Mouse (Mus musculus) heart, postnatal 10 days (tissue): Measurements from ENCODE around the gene Myh11. TPM values are rescaled to one million over a fixed set of nuclear protein-coding genes. Genes with fewer than 3 reads are reported as not detected.
A peak's percentile ranks its signal among the peaks of the same experiment; 100 is the strongest.
"Not testable (repeated sequence)": the region's sequence is repeated elsewhere in the genome, so short reads cannot be mapped to it uniquely, and the experiment has no call there.

Experiments
- DNase-seq, 2 experiments: peaks; one replicate each; pipeline ENCODE4 v3.0.0; 2021
- intact Hi-C: fragments of 180-260 bp; cut with DNase I; formaldehyde crosslinking; loops from one replicate; pipeline ENCODE4 v1.15.1; 2025
- microRNA-seq, 2 experiments: library from miRNA; unstranded; fragments of <30 nt; microRNA quantifications; one replicate each; pipeline ENCODE4 v1.2.0; 2022
- total RNA-seq, 2 experiments: library from RNA; stranded (reverse); gene quantifications; 2 replicates each; pipeline ENCODE4 v1.2.3; 2021

Myh11 gene
- total RNA-seq, 2 experiments from 2014 or later: 23.3 to 27.3 TPM

GRCm38 (mm10) chr16:14180163-14180733 lies 110.9 kb downstream of the Myh11 start:
- intact Hi-C loops: no loop called here
- no peak for DNase-seq

DNA sequence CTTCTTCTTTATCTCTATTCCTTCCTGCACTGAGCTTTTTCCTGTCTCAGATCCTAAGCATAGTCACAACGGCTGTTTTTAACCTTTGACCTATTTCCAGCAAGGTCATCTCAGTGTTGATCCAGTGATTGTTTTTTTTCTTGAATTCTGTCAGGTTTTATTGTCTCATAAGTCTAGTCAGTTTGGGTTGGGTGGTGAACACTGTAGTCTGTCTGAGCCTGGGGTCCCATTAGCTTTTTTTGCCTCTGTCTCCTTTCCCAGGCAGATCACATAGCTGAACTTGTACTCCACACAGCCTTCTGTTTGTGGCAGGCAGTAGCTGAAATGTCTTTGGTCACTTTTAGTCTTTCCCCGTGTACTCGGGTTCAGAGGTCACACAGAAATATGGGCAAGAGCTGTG lies 113.1 kb downstream of the Myh11 start:
- peak in 1 of 2 experiments; percentile 12 for DNase-seq
- intact Hi-C loops: no loop called here

DNA sequence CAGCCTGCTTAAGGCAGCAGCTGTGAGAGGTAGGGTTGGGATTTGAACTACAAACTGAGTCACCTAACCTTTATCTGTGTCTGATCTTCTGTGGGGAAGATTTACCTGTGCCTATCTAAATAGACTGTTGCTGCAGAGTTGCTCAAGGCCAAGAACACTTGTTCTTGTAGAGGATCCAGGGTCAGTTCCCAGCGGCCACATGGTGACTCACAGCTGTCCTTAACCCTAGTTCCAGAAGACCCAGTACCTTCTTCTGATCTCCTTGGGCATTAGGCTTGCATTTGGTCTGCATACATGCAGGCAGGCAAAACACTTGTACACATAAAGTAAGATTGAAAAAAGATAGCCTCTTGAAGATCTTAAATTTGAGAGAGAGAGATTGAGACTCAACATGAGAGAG lies 121.5 kb downstream of the Myh11 start:
- DNase-seq: no peak
- intact Hi-C loops: no loop called here

DNA sequence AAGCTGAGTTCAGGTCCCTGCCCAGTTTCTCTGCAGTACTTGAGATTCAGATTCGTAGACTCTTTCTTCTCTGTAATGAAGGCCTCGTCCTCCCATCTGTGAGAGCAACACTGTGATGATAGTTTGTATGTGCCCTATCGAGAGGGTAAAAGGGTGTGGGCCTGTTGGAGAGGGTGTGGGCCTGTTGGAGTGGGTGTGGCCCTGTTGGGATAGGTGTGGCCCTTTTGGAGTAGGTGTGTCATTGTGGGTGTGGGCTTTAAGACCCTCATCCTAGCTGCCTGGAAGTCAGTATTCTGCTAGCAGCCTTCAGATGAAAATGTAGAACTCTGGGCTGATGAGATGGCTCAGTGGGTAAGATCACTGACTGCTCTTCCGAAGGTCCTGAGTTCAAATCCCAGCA lies 124.7 kb downstream of the Myh11 start:
- intact Hi-C loops: no loop called here
- no peak for DNase-seq

GRCm38 (mm10) chr16:14163731-14164130 lies 127.4 kb downstream of the Myh11 start:
- intact Hi-C loops: loop anchor here (5.0 kb wide), 2 partner anchors 154 to 341 kb away; partner anchors contain the start of gene Fopnl

DNA sequence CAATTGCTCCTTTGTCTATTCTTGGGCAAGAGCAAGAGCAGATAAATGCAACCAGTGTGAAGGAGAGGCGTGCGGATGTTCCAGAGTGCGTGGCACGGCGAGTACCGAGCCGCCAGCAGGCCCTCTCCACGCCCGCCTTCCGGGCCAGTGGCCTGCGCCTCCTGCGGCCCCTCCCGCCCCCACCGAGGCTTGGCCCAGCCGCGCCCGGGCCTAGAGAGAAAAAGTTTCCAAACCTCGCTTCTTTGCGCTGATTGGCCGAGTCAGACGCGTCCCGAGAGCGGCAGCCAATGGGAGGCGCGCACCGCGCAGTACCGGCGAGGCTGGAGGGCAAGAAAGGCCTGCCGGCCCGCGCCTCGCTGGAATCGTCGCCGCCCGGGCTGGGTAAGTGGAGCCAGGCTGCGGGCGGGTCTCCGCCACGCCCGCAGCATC lies 128.2 kb downstream of the Myh11 start, which contains the start of the genes Nde1 and Marf1:
TSS of gene Nde1 (plus strand) at position 288 of the 429 bp plus-strand sequence.
TSS of gene Marf1 (minus strand) at position 364 of the 429 bp plus-strand sequence.
- intact Hi-C loops: loop anchor here (5.0 kb wide), 2 partner anchors 154 to 341 kb away; partner anchors contain the start of gene Fopnl
- peak; percentile 95 to 96 for DNase-seq

More at GRCm38 (mm10) chr16:14163731-14164130, 127.4 kb downstream of the Myh11 start:
- no peak for DNase-seq

DNA sequence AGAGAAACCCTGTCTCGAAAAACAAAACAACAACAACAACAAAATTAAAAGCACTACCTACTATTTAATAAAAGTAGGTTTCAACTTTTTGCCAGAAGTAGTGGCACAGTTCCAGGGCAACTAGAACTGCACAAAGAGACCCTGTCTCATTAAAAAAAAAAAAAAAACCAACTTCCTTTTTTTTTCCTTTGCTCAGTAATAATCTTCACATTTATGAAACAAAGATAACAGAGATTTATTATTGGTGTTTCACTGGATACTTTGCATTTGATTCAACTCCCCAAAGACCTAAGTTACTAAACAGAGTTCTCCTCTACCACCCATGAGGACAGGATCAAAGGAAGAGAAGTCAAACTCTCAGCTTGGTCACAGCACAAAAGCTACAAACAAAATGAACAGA lies 130.2 kb downstream of the Myh11 start:
- intact Hi-C loops: loop anchor here (5.0 kb wide), 2 partner anchors 156 to 339 kb away; partner anchors contain the start of gene Fopnl
- DNase-seq: no peak

- intact Hi-C loops: loop anchor here (5.0 to 10.0 kb wide), 4 partner anchors 158 to 485 kb away; partner anchors contain the start of genes 3110001I22Rik, Bfar, Fopnl and Mpv17l
- peak; percentile 82 to 88 for DNase-seq
These were observed 131.4 kb downstream of the Myh11 start for GRCm38 (mm10) chr16:14159746-14160131.

- intact Hi-C loops: loop anchor here (5.0 to 10.0 kb wide), 2 partner anchors 257 to 484 kb away; partner anchors contain the start of genes 3110001I22Rik, Bfar, Mpv17l and Pdxdc1
- peak; percentile 99 to 100 for DNase-seq
These were observed 132.0 kb downstream of the Myh11 start for GRCm38 (mm10) chr16:14158936-14159745.

GRCm38 (mm10) chr16:14158536-14158935 lies 132.6 kb downstream of the Myh11 start:
- intact Hi-C loops: loop anchor here (5.0 to 10.0 kb wide), 2 partner anchors 256 to 484 kb away; partner anchors contain the start of genes 3110001I22Rik, Bfar, Mpv17l and Pdxdc1
- DNase-seq: no peak

GRCm38 (mm10) chr16:14156312-14156711 lies 134.9 kb downstream of the Myh11 start:
- intact Hi-C loops: loop anchor here (5.0 to 10.0 kb wide), 2 partner anchors 254 to 482 kb away; partner anchors contain the start of genes 3110001I22Rik, Bfar, Mpv17l and Pdxdc1
- DNase-seq: no peak

GRCm38 (mm10) chr16:14155638-14156037 lies 135.5 kb downstream of the Myh11 start:
- not testable (repeated sequence) for DNase-seq
- intact Hi-C loops: loop anchor here (5.0 to 10.0 kb wide), 2 partner anchors 253 to 481 kb away; partner anchors contain the start of genes 3110001I22Rik, Bfar, Mpv17l and Pdxdc1

GRCm38 (mm10) chr16:14151718-14152117 lies 139.5 kb downstream of the Myh11 start:
- intact Hi-C loops: loop anchor here (10.0 kb wide), 1 partner anchor 477 kb away; the partner anchor contains the start of genes 3110001I22Rik and Bfar
- no peak for DNase-seq

DNA sequence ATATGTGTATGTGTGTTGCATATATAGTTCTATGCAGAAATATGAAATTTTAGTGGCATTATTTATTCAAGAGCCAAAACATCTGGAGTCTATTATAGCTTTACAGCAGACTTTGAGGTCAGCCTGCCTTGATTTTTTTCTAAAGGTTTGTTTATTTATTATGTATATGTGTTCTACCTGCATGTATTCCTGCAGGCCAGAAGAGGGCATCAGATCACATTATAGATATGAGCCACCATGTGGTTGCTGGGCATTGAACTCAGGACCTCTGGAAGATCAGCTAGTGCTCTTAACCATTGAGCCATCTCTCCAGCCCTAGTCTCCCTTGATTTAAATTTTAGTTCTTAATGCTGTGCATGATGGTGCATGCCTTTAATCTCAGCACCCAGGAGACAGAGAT lies 143.5 kb downstream of the Myh11 start:
- intact Hi-C loops: no loop called here

More for the DNA sequence above, 143.5 kb downstream of the Myh11 start:
- DNase-seq: no peak

Small RNA genes within 50 kb of the gene (microRNA-seq; reads per million reads assigned to microRNA genes)
- gene Mir484: 1,685 to 2,439 reads per million in 2 experiments

Other genes starting within 250 kb of the Myh11 start
- gene Nde1, start 128.1 kb downstream of the Myh11 start, total RNA-seq: 10 to 100 TPM; 34.8 to 39.2 TPM
- gene Marf1, start 128.0 kb downstream of the Myh11 start, total RNA-seq: 10 to 100 TPM; 24.4 to 28.5 TPM
- gene Fopnl, start 26.0 kb upstream of the Myh11 start, total RNA-seq: 10 to 100 TPM; 59.7 to 66.1 TPM
- 10 to 100 TPM; 22.5 to 30.4 TPM for gene Abcc1, start 70.2 kb upstream of the Myh11 start, total RNA-seq